20 mouse cellular contexts compared by ENCODE assay signal in the genomic region with DNA sequence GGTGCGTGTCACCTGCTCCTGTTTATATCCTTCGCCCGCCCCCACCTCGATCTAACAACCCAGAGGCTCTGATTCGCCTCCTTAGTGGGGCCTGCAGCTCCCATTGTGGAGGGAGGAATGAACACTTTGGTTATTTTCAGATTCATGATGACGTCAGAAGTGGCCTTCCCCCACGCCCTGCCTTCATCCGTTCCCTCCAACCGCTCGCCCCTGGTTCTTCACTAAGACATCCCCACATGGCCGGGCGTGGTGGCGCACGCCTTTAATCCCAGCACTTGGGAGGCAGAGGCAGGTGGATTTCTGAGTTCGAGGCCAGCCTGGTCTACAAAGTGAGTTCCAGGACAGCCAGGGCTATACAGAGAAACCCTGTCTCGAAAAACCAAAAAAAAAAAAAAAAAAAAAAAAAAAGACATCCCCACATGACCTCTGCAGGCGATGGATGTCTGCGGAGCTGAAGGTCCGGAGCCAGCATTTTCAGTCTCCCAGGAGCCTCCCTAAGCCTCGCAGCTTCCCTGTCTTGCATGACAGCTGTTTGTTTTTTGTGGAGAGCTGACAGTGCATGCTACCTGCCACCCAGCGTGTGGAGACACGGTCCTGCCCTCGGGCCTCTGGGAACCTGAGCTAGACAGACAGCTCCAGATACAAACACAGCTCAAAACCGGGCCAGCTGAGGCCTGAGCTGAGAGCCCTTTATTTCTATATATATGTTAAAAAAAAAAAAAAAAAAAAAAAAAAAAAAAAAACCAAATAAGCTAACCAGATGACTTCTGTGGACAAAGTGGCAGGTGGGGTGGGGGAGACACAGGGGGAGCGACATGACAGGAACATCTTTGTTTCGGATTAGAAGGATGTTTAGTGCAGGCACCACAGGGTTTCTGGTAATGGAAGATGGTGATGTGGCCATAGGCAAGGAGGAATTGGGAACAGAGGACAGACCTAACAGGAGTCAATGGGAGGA. TPM values are rescaled to one million over a fixed set of nuclear protein-coding genes. Genes with fewer than 3 reads are reported as not detected.
A peak's percentile ranks its signal among the peaks of the same experiment; 100 is the strongest.
DNase-seq lines count a peak whose midpoint lies in the region; ATAC-seq and TF ChIP-seq lines count a peak whose summit lies in the region.
"Had no signal": no experiment of that assay in that cellular context is flagged by ENCODE, and none has a peak within 500 bp of the region (broad histone marks: within the 10 kb centered on the region; RNA-seq: fewer than 3 reads in every experiment).

No protein-coding gene starts in this region.

- no peaks in the 10 kb centered on the region for H3K36me3 ChIP-seq in heart, embryonic 11.5 days (ENCODE audit: control insufficient read depth, insufficient read depth, low read length)
- no peaks in the 10 kb centered on the region for H3K36me3 ChIP-seq in embryonic facial prominence, embryonic 15.5 days
- H3K36me3 ChIP-seq in myocyte (ENCODE audit: control insufficient read depth, insufficient read depth): no peaks in the 10 kb centered on the region
- H3K36me3 ChIP-seq: kidney, embryonic 15.5 days; neural tube, embryonic 13.5 days had no signal

- WGBS in heart, embryonic 11.5 days (ENCODE audit: insufficient replicate concordance): 72% methylated on average over 24 of the region's 26 CpGs
- 62% methylated on average over 25 of the region's 26 CpGs for WGBS in embryonic facial prominence, embryonic 15.5 days

- no peak for TF ChIP-seq POLR2A in myocyte (IDR thresholded peaks at IDR 0.05; ENCODE audit: insufficient read length, low read depth)

- H3K27ac ChIP-seq in heart, embryonic 11.5 days (ENCODE audit: low read depth, low read length): no peak overlapping the region
- H3K27ac ChIP-seq in embryonic facial prominence, embryonic 15.5 days (replicated peaks): peak overlapping the region; percentile 40; the same call in 1 of the 2 replicates
- H3K27ac ChIP-seq: kidney, embryonic 15.5 days; layer of hippocampus, adult 2 months; neural tube, embryonic 13.5 days; stomach, postnatal 0 days had no signal

- peak; percentile 92 for DNase-seq in heart, adult 11 months
- DNase-seq in retina, postnatal 1 day: peak; percentile 15
- no peak for DNase-seq in retina, embryonic 14.5 days (ENCODE audit: low spot score)
- no peak for DNase-seq in right cerebral cortex, postnatal 14 days
- no peak for DNase-seq in thymus, postnatal 25 days
- DNase-seq: adrenal gland, adult 8-10 months; cerebellum, adult 8-10 months; gastrocnemius, postnatal 25 days; lung, embryonic 14.5 days; thymus, postnatal 4 days had no signal

- no peak overlapping the region for H3ac ChIP-seq in myocyte (ENCODE audit: control insufficient read depth, insufficient read length)

- no peak for ATAC-seq in heart, embryonic 11.5 days (replicated peaks; ENCODE audit: insufficient number of reproducible peaks, low FRiP score, low TSS enrichment)
- no peak for ATAC-seq in embryonic facial prominence, embryonic 15.5 days (ENCODE audit: insufficient number of reproducible peaks, low FRiP score, low TSS enrichment, low read depth)
- ATAC-seq: inflammation-experienced regulatory T-cells, adult 6 months had no signal

- no peak overlapping the region for H3K4me3 ChIP-seq in heart, embryonic 11.5 days (ENCODE audit: low read depth, low read length)
- no peak overlapping the region for H3K4me3 ChIP-seq in embryonic facial prominence, embryonic 15.5 days (replicated peaks)
- H3K4me3 ChIP-seq in myocyte: no peak overlapping the region
- H3K4me3 ChIP-seq: kidney, embryonic 15.5 days; layer of hippocampus, adult 2 months; neural tube, embryonic 13.5 days had no signal

- no peaks in the 10 kb centered on the region for H3K27me3 ChIP-seq in heart, embryonic 11.5 days (ENCODE audit: control insufficient read depth, insufficient read depth, low read length)
- H3K27me3 ChIP-seq in embryonic facial prominence, embryonic 15.5 days: no peaks in the 10 kb centered on the region
- H3K27me3 ChIP-seq in myocyte (ENCODE audit: control insufficient read depth, insufficient read depth, insufficient read length): no peaks in the 10 kb centered on the region
- H3K27me3 ChIP-seq: kidney, embryonic 15.5 days; neural tube, embryonic 13.5 days had no signal

- no peak overlapping the region for H3K9ac ChIP-seq in heart, embryonic 11.5 days (ENCODE audit: low read depth, low read length)
- no peak overlapping the region for H3K9ac ChIP-seq in embryonic facial prominence, embryonic 15.5 days
- H3K9ac ChIP-seq: kidney, embryonic 15.5 days; lung, embryonic 14.5 days; neural tube, embryonic 13.5 days had no signal

- H3K4me2 ChIP-seq in heart, embryonic 11.5 days: no peak overlapping the region
- no peak overlapping the region for H3K4me2 ChIP-seq in embryonic facial prominence, embryonic 15.5 days (replicated peaks)
- peak overlapping the region; percentile 16 for H3K4me2 ChIP-seq in myocyte (ENCODE audit: low read depth)
- H3K4me2 ChIP-seq: kidney, embryonic 15.5 days; liver, embryonic 11.5 days; lung, embryonic 14.5 days; neural tube, embryonic 13.5 days had no signal

- H3K4me1 ChIP-seq in heart, embryonic 11.5 days (ENCODE audit: control insufficient read depth, insufficient read depth, low read length): peaks cover 26% of the 10 kb centered on the region
- H3K4me1 ChIP-seq in embryonic facial prominence, embryonic 15.5 days: peaks cover 17% of the 10 kb centered on the region

- H3K9me3 ChIP-seq in heart, embryonic 11.5 days (replicated peaks; ENCODE audit: control insufficient read depth, low read length): no peaks in the 10 kb centered on the region
- no peaks in the 10 kb centered on the region for H3K9me3 ChIP-seq in embryonic facial prominence, embryonic 15.5 days (replicated peaks)
- H3K9me3 ChIP-seq: kidney, embryonic 15.5 days; neural tube, embryonic 13.5 days had no signal

- H3K79me2 ChIP-seq in myocyte (ENCODE audit: control insufficient read depth, insufficient read depth): no peaks in the 10 kb centered on the region

TF ChIP-seq in myocyte, 11 proteins besides CTCF, POLR2A, EP300 and RAD21:
- TF ChIP-seq MYOG (IDR thresholded peaks at IDR 0.05; ENCODE audit: control insufficient read depth in 1 of 3, insufficient read depth in 1 of 3, insufficient read length in 2 of 3, low read depth in 2 of 3) (peak in 1 of 3 experiments; percentile 9), MAX (IDR thresholded peaks at IDR 0.05; ENCODE audit: low read depth) (no peak)

RNA-seq across cellular contexts. Expression of a gene that starts 59.9 kb away (rescaled TPM):
- polyA plus RNA-seq in heart, embryonic 11.5 days (2014; fragmentation: Nextera tagmentation; extraction: Ambion mirVana): not detected in 2 replicates
- 0.49 TPM in 1 of 2 replicates, not detected in the other for polyA plus RNA-seq in embryonic facial prominence, embryonic 15.5 days (2015; fragmentation: Nextera tagmentation; extraction: Ambion mirVana)
- polyA plus RNA-seq in myocyte (2012; fragmentation: generic; extraction: Trizol): 0.05 TPM
- polyA plus RNA-seq: heart, postnatal 0 days; kidney, embryonic 15.5 days; liver, embryonic 11.5 days; neural tube, embryonic 13.5 days; stomach, postnatal 0 days had no signal

Comparison
In these comparisons a context has a peak if more than half of its experiments do, and no peak if none do; other contexts are left out.
1. DNase-seq: peak in heart, adult 11 months (single experiment) and retina, postnatal 1 day (single experiment); none in retina, embryonic 14.5 days (single experiment), right cerebral cortex, postnatal 14 days (single experiment) and thymus, postnatal 25 days (single experiment).